Mouse (Mus musculus): Measurements from ENCODE around the gene Atox1.

The Atox1 gene

DNA sequence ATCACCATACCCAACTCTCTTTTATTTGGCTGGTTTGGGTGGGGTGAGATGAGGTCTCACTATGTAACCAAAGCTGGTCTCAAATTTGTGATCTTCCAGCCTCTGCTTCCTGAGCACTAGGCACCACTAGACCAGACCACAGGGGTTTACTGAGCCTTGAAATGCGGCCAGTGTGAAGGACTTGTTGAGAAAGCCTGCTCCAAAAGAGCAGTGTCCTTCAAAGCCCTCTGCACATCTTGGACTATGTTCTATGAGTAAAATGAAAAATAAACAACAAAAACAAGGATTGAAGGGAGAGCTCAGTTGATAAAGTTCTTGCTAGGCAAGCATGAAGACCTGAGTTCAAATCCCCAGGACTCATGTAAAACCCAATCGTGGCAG, 47.6 kb downstream of the Atox1 start:
- no peak for DNase-seq (ENCODE audit: low spot score in 2 of 2)

DNA sequence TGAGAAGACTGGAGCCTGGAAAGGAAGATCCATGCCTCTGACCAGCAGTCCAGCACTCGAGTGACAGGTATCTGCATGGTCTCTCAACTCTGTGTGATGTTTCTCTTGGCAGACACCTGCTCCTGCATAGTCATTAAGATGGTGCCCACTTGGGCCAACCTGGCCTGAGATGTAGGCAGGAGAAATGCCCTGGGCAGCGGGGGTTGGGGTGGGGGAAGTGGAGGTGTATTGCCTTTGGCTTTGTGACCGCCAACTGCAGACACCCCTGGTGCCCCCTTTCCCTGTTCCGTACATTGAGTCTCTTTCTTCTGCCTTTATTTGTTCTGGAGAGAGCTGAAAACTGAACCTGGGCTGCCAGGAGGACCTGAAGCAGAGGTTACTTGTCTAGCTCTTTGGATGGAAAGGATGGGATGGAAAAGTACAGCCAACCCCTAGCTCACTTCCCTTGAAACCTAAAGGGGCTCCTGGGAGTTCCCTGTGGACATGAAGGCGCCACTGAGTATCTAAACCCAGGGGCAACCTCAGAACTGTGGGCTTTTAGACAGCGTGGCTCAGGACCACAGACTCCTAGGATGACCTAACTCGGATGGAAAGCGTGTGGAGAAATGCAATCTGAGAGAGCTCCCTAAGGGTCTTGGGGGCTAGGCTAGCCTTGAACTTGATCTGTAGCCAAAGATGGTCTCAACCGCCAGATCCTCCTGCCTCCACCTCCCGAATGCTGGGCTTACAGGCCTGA, 48.2 kb downstream of the Atox1 start:
- DNase-seq (ENCODE audit: low spot score in 2 of 2) = no peak

DNA sequence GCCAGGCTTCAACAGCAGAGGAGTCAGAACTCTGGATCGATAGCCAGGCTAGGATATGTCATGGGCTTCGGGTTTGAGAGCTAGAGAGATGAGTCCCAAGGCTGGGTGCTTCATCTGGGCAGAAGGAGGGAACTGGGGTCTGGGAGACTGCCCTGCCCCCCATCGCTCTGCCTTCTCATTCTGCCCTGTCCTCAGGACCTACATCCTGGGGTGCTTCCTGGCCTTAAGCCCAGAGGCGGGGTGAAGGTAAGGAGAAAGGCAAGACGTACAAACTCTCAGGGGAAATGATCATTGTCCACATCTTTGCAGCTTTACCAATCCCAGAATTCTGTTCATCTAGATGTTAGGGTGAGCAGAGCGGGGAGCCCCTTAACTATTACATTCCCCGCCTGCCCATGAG, 49.0 kb downstream of the Atox1 start:
- no peak for DNase-seq (ENCODE audit: low spot score in 2 of 2)

DNA sequence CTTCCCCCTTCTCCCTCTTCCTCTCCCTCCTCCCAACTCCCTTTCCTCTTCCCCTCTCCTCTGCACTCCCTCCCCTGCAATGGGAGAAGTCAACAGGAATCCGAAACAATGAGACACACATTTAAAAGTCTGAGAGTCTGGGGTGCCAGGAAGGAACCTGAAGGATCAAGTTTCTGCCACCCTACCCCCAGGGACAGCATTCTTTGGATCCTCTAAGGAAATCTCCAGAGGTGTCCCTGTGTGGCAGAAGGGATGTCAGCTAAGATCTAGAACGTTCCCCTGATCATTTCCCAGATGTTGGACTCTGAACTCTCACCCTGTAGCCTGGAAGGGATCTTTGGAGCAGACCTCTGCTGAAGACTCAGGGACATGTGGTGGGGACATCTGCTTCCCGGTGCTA, 50.5 kb downstream of the Atox1 start:
- no peak for DNase-seq (ENCODE audit: low spot score in 2 of 2)

DNA sequence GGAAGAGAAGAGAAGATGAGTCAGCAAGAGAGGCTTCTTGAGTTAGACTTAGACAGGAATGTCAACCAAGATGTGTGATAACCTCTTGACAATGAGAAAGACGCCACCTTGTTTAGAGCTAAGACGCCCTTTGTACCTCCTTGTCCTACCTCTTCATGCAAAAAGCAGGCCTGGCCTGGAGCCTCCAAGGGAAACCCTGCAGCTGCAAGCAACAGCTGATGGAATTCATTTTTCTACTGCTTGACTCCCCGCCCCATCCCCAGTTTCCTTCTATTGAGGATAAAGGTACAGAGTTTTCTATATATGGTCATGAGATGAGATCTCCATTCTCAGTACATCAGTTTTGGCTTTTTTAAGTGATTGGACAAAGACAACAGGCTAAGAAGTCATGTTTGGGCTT, 51.0 kb downstream of the Atox1 start:
- DNase-seq (ENCODE audit: low spot score in 2 of 2) = no peak

DNA sequence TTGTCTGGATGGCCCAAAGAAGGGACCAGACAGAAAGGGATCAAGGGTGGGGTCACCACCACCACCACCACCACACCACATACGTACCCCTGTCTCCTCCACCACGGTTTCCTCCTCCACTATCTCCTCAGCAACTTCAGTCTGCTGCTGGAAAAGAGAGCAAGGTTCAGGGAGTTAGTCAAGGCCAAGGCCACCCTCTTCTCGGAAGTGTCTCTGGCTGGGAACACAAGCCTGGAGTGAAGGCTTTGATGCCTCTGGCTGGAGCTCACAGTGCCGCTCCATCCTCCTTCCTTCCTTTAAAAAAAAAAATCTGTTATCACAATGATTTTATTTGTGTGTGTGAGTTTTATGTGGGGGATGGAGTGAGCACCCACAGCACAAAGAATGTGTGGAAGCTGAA, 53.9 kb downstream of the Atox1 start:
- no peak for DNase-seq (ENCODE audit: low spot score in 2 of 2)

DNA sequence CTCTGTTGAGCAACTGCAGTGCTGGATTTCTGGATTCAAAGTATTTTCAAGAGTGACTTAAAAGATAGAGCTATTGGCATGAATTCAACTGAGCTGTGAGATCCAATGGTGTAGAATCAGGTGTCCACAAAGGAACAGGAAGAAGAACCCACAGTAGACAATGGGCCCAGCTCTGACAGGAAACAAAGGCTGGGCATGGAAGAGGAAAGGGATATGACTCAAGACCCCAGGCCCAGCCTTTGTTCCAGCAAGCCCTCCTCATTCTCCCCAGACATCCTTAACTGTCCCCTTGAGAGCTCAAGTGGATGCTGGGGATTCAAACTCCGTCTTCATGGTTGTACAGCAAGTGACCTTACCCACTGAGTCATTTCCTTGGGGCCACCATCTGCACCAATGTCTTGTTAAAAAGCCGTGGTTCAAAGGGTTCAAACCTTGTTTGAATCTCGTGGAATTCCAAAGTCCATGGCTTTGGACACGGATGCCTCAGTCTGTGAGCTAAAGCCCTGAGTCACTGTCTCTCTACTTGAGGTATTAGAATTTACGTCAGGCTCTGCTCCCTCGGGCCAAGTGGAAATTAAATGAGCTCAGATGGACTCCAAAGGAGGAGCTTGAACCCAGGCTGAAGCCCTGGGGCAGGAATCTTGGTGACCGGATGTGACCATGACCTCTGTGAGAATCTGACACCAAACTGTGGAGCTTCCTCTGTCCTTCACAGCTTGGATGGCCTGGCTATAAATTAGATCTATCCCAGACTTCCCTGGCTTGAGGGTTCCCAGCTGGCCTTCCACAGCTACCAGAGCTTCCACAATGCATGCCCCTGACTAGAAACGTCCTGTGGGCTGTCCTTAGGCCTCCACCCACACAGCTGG, 55.2 kb downstream of the Atox1 start:
- DNase-seq (ENCODE audit: low spot score in 2 of 2) = no peak

DNA sequence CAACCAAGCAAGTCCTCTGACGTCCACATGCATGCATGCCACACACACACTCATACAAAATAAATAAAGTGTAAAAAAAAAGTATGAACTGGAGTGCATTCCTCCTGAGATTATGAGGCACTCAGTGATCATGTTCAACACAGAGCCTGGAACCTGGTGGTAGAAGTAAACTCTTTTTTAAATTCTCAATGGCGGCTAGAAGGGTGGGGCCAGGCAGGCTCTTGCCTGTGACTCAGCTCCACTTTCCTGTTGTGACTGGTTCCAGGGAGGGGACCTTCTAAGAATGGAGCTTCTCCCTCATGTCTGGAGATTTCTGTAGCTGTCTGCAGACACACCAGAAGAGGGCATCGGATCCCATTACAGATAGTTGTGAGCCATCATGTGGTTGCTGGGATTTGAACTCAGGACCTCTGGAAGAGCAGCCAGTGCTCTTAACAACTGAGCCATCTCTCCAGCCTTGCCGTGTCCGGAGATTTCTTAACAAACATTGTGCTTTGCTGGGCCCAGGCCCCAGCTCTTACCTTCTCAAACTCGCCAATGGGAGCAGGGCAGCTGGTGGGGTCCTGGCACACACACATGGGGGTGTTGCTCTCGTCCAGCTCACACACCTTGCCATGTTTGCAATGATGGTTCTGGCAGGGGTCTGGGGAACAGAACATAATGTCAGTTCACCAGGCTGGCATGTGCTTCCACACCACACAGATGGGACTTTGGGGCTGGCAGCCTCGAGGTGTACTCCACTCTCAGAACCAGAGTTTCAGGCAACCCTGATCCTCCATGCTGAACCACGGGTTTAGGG, 56.2 kb downstream of the Atox1 start:
- no peak for DNase-seq (ENCODE audit: low spot score in 2 of 2)

DNA sequence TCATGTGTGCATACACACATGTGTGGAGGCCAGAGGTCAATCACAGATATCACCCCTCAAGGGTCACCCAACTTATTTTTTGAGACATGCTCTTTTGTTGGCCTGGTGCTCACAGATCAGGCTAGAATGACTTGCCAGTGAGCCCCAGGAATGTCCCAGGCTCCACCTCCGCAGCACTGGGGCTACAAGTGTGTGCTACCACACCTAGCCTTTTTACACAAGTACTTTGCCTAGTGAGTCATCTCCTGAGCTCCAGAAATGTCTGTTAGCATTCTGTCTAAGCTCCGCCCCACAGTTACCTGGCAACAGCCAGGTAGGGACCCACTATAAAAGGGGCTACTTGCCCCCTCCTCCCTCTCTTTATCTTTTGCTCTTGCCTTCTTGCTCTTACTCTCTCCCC, 60.2 kb downstream of the Atox1 start:
- DNase-seq (ENCODE audit: low spot score in 2 of 2) = no peak

DNA sequence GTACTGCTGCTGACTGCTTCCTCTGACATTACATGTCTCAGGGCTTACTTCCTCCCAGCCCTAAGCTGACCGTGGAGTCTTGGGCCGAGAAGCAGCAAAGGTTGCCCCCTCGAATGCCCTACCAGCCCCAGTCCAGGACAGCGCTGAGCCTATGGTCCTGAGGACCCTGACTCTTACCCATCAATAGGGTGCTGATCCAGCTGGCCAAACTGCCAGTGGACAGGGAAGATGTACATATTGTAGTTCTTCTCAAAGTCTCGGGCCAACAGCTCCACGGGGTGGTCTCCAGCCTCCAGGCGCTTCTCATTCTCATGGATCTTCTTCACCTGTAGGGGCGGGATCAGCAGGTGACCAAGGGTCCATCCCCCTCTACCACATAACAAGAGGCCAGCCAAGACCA, 62.7 kb downstream of the Atox1 start:
- no peak for DNase-seq (ENCODE audit: low spot score in 2 of 2)

DNA sequence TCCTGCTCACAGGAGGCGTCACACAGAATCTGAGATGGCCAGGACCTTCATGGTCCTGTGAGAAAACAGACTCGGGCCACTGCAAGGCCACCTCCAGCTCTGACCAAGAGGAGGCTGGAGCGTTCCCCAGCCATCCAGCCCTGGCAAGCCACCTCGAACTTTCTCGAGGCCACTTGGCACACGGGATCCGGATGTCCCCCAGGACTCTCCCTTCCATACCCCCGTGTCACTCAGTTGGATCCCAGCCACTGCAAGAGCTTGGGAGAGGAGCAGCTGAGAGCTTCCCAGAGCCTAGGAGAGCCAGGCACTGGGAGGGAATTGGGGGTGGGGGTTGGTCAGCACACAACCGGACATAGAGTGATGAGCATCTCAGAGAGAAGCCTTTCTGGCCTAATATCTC, 63.6 kb downstream of the Atox1 start:
- DNase-seq (ENCODE audit: low spot score in 2 of 2) = no peak

DNA sequence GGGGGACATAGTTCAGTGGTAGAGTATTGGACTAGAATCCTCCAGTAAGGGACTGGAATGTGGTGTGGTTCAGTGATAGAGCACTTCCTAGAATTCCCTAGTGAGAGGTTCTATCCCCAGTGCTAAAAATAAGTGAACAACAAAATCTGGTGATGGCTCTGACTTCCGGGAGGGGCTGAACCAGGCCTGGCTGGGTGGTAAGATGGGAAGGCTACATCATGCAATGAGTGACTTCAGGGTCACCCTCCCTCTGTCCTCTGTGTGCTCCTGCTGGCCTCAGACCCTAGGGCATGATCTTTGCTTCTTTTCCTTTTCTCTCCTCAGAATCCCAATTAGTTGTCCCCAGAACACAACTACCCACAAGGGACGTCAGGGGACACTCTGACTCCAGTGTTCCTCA, 64.0 kb downstream of the Atox1 start:
- DNase-seq (ENCODE audit: low spot score in 2 of 2) = no peak

Data from right cerebral cortex, postnatal 36 days (tissue).